Mouse (Mus musculus): Measurements from ENCODE around the gene Kmo. TPM values are rescaled to one million over a fixed set of nuclear protein-coding genes. Genes with fewer than 3 reads are reported as not detected.

Kmo gene
- polyA plus RNA-seq, 1 experiment = not detected

DNA sequence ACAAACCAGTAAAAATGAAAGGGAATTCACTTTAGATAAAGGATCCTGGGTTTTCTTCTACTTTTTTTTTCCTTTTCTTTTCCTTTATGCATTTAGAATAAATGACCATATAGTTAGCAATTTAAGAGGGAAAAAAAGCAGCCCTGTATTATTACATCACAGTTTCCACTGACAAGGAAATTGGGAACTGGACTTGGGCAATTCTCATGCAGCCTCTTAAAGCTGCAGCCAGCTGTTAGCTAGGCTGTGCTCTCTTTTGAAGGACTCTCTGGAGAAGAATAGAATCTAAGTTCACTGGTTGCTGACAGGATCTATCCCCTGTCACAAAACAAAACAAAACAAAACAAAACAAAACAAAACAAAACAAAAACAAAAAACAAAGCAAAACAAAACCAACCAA, 87.8 kb downstream of the Kmo start:
- TF ChIP-seq GATA1 (IDR thresholded peaks at IDR 0.05; ENCODE audit: low read length) = no peak

Other genes starting within 250 kb of the Kmo start
- not detected in 2 replicates for gene Rgs7, start 127.9 kb upstream of the Kmo start, polyA plus RNA-seq (2012)
- 27.3 and 36.3 TPM in 2 replicates for gene Fh1, start 5.3 kb downstream of the Kmo start, polyA plus RNA-seq (2012)
- gene Opn3, start 72.4 kb downstream of the Kmo start, polyA plus RNA-seq (2012) = 0.85 and 1.5 TPM in 2 replicates
- 20.3 and 20.5 TPM in 2 replicates for gene Chml, start 72.5 kb downstream of the Kmo start, polyA plus RNA-seq (2012)
- not detected in 2 replicates for gene Wdr64, start 78.2 kb downstream of the Kmo start, polyA plus RNA-seq (2012)

Measured in G1E-ER4 (cell line).